Mouse (Mus musculus) lung, adult 2 months (tissue): ENCODE measurements around the gene Prss8.

Experiments used
- CTCF ChIP-seq: fragments of 200-500 bp; IDR thresholded peaks from 2 replicates; pipeline ENCODE4 v1.5.1; 2011; ENCODE audit warnings: mild to moderate bottlenecking, low read length, control low read depth; ENCODE audit not compliant: insufficient read depth
- POLR2A ChIP-seq: fragments of 200-500 bp; IDR thresholded peaks from 2 replicates; pipeline ENCODE4 v1.6.1; 2011; ENCODE audit warnings: low read depth, mild to moderate bottlenecking, control low read depth, low read length, borderline replicate concordance; ENCODE audit errors: extremely low read depth

DNA sequence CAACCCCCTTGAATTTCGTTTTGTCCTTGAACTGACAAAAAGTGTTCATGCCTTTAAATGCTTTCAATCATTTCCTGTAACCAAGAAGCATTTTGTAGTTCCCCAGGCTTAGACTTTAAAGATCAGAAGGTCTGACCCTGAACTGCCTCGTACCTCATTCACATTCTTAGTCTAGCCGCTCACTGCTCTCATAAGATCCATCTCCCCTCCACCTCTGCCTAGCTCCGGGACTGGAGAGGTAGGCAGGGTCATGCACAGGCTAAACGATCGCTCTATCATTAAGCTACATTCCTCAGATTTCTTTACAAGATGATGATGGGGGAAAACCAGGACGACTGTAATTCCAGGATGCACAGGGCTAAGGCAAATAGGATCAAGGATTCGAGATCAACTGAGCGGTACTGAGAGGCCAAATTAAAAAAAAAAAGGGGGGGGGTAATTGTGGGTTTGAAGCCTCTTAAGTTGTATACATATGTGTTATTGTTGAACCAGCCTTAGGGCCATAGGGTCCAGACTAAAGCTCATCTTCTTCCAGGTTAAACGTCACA lies 36.5 kb upstream of the Prss8 start:
- no peak for TF ChIP-seq CTCF
- TF ChIP-seq POLR2A: no peak
